Mouse (Mus musculus) spleen, adult 2 months (tissue): ENCODE measurements around the gene Slc4a4.

ENCODE experiments used
- CTCF ChIP-seq: fragments of 200-500 bp; IDR thresholded peaks from 2 replicates; pipeline ENCODE4 v1.5.1; 2011; ENCODE audit warnings: mild to moderate bottlenecking, inconsistent platforms; ENCODE audit not compliant: insufficient read depth, insufficient read length, insufficient replicate concordance; ENCODE audit errors: extremely low read depth
- POLR2A ChIP-seq: fragments of 200-500 bp; IDR thresholded peaks from 2 replicates; pipeline ENCODE4 v1.6.1; 2011; ENCODE audit warnings: low read depth, low read length, inconsistent platforms

- TF ChIP-seq CTCF = no peak
- no peak for TF ChIP-seq POLR2A
These were observed 28.8 kb upstream of the Slc4a4 start for GRCm38 (mm10) chr5:88857801-88858200.
